Mouse (Mus musculus) activated CD4-positive, CD25-positive, alpha-beta regulatory T cell, adult 4 months (primary cell): ENCODE measurements around the gene Arhgap33. TPM values are rescaled to one million over a fixed set of nuclear protein-coding genes. Genes with fewer than 3 reads are reported as not detected.

ENCODE experiments used
- ATAC-seq: one replicate; pipeline ENCODE4 v1.8.0; 2017
- polyA plus RNA-seq, 2 experiments: library from polyadenylated mRNA; unstranded; fragments of 100-300 nt; shearing (Covaris generic); gene quantifications; one replicate each; pipeline ENCODE4 v1.2.1; 2017

Arhgap33 gene
- polyA plus RNA-seq = 1 to 10 TPM; 1.0 to 1.1 TPM

GRCm38 (mm10) chr7:30534633-30535577, at the start of gene Arhgap33:
TSS of gene Arhgap33 (minus strand) at chr7:30535060.
- ATAC-seq = peak; percentile 91

- no peak for ATAC-seq
Measured at GRCm38 (mm10) chr7:30584339-30584738, 49.5 kb upstream of the Arhgap33 start.

DNA sequence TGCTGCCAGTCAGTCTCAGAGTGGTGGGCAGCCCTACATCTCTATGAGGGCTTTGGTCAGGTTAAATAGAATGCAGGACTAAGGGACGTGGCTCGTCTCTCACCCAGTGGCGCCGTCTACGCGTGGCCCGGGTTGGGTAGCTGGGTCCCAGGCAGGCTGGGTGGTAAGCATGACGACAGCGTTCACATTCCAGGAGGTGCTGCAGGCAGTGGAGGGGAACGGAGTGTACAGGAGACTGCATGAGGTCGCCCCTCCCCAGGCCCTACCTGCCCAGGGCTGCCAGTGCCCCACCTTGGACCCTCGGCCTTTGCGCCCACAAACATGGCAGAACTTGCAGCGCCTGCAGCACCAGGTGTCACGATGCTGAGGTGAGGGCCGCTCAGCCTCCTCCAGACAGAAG, 46.7 kb upstream of the Arhgap33 start:
- ATAC-seq = no peak

DNA sequence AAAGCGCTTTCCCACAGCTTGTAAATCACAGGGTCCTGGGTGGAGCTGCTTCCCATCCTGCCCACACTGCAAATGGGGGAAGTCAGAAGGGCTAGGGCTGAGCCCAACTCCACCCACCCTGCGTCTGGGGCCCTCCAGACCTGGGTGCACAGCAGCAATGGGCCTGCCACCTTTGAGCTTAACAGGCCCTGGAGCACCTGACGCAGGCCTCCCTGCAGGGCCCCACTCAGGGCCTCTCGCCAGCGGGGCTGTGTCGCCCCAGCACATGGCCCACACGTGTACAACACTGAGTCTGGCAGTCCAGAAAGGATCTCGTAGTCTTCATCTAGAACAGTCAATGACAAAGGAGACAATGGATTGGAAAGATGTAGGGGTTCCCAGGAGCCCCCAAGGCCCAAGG, 45.1 kb upstream of the Arhgap33 start:
- no peak for ATAC-seq

DNA sequence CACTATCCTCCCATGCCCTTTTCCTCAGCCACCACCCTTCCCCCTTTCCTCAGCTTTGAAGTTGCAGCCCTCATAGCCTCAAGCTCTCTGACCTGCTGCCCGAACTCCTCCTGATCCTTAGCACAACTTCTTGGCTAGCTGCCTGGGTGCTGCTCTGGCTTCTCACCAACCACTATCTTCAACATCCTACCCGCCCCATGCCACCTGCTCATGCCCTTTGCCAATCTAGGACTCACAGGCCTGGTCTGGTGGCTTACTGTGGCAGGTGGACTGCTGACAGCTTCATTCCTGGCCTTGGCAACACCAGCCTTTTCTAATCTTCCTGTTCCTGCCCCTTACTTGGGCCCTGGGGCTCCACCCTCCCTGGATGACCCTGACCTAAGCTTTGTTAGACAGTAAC, 38.1 kb upstream of the Arhgap33 start:
- ATAC-seq = no peak

GRCm38 (mm10) chr7:30572389-30572788, 37.5 kb upstream of the Arhgap33 start:
- ATAC-seq = no peak

DNA sequence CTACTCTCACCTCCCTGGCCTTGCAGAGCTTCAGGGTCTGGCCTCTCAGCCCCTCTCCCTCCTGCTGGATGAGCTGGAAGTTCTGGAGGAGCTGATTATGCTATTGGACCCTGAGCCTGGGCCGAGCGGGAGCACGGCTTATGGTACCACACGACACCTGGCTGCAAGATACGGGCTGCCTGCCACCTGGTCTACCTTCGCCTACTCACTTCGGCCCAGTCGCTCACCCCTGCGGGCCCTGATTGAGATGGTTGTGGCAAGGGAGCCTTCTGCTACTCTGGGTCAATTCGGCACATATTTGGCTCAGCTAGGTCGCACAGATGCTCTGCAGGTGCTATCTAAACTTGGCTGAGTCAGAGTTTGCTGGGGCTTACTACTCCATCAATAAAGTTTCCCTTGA, 32.7 kb upstream of the Arhgap33 start:
- no peak for ATAC-seq

GRCm38 (mm10) chr7:30566033-30566432, 31.2 kb upstream of the Arhgap33 start:
- no peak for ATAC-seq

DNA sequence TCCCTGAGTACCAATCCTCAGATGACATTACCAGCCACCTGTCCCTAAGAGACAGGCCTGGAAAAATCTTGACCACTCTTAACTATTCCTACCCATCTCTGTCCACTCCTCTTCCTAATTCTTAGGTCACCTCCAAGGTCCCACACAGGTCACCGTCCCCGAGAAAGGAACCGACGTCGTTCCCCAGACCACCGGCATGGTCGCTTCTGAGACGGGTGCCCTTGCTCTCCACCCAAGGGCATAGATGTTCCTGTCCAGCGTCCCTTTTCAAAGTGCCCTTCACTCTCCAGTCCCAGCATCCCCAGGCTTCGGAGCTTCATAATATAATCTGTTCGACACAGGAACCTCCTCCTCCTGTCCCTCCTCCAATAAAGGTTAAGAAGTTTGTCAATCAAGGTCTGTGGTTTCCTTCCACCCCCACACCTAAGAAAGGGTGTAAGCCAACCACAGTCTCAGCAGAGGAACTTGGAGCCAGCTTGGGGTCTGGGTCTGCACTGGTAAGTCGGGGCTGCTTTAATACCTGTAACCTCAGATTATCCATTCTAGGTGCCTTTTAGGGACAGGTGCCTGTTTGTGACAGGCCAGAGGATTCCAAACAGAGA, 30.2 kb upstream of the Arhgap33 start, which contains the start of gene Igflr1:
Igflr1 (plus strand) TSS at position 458 of the 602 bp plus-strand sequence.
- peak; percentile 56 for ATAC-seq

DNA sequence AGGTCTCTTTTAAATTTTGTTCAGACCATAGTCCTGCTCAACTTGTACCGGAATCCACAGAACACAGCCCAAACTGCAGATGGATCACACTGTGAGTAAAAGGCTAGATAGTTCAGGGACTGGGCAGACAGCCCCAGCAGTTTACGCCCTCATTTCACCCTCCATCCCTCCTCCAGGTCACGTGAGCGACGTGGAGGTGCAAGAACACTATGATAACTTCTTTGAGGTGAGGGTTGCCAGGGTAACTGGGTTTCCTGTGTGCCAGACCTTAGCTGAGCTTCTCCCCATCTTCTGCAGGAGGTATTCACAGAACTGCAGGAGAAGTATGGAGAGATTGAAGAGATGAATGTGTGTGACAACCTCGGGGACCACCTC, 29.0 kb upstream of the Arhgap33 start:
- ATAC-seq = peak; percentile 50

DNA sequence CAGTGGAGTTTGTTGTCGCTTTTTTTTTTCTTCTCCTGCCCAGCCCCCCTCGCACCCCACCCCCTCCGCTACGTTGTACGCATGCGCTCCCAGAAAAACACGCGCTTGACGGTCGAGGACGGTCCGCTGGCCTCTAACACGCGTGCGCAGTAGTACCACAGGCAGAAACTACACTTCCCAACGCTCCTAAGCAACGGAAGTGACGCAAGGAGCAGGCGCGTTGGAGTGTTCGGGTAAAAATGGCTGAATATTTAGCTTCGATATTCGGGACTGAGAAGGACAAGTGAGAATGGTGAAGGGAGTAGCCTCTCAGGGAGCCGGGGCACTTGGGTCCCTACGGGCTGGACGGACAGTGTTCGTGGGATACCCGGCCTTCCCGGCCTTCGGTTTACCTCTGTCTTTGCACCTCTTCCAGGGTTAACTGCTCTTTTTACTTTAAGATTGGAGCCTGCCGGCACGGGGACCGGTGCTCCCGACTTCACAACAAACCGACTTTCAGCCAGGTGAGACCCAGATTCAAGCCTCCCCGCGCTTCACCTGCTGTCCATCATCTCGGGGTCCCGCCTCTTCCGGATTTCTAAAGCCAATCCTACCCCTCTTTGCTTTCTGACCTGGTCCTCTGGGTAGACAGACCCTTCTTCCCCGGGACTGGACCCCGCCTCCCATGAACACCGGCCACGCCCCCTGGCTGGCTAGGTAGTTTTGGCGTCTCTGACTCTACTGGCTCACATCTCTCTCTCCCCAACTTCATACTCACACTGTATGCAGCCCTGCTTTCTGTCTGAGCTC, 28.5 kb upstream of the Arhgap33 start, which contains the start of the genes U2af1l4, Gm49396 and Psenen:
U2af1l4 (plus strand) TSS at position 185 of the 789 bp plus-strand sequence.
Gm49396 (plus strand) TSS at position 228 of the 789 bp plus-strand sequence.
Psenen (minus strand) TSS at position 511 of the 789 bp plus-strand sequence.
- ATAC-seq = peak; percentile 55

DNA sequence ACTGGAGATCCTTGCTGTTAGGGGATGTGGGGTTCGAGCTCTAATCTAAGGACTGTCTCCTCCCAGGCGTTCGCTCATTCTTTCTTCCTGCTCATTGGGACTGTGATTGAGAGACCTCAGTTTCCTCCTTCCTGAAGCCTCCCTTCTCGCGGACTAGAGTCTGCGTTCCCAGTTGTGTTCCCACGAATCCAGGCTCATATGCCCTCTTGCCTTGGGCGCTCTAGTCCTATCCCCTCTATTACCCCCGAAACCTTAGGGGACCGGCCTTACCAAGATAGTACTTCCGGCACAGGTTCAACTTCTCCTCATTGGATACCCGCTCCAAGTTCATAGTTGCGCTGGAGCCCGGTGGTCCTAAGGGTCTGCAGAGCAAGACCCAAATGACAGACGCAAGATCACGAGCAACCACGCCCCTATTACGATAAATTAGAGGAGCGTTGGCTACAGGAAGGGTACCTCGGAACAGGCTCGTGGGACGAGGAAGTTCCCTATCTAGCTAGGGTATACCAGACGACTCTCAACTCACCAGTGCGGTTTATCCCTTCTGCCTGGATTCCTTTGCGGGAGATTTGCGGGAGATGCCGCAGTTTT, 27.8 kb upstream of the Arhgap33 start:
- no peak for ATAC-seq

- no peak for ATAC-seq
Measured at GRCm38 (mm10) chr7:30560296-30560695, 25.4 kb upstream of the Arhgap33 start.

- ATAC-seq = peak; percentile 72
Measured at GRCm38 (mm10) chr7:30559443-30559954, 24.6 kb upstream of the Arhgap33 start, which contains the start of gene Lin37. TSS of gene Lin37 (minus strand) at chr7:30559838.

GRCm38 (mm10) chr7:30558656-30559442, 24.0 kb upstream of the Arhgap33 start:
- ATAC-seq = no peak

GRCm38 (mm10) chr7:30557901-30558514, 23.1 kb upstream of the Arhgap33 start:
- no peak for ATAC-seq

- ATAC-seq = no peak
Measured at GRCm38 (mm10) chr7:30556894-30557536, 22.2 kb upstream of the Arhgap33 start.

GRCm38 (mm10) chr7:30553810-30554584, 19.1 kb upstream of the Arhgap33 start:
- ATAC-seq = no peak

DNA sequence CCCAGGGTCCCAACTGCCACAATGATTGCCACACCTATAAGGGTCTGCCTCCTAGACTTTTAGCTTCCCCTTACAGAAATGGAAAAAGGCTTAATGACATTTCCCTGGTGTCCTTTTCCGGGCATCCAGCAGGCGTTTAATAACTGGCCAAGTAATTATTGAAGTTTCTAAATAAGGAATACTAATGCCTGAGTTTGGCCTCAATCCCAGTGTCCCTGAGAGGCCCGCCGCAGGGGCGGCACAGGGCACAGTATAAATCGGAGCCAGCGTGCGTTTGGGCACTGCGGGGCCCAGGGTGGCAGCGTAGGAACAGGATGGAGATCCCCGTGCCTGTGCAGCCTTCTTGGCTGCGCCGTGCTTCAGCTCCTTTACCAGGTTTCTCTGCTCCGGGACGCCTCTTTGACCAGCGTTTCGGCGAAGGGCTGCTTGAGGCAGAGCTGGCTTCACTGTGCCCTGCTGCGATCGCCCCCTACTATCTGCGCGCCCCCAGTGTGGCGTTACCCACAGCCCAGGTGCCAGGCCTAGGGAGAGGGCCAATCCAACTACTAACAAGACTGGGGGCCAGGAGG, 18.2 kb upstream of the Arhgap33 start:
- ATAC-seq = no peak
